Mouse (Mus musculus) liver, embryonic 14.5 days (tissue): Measurements from ENCODE around the gene Nxpe4.

ENCODE experiments used
- CTCF ChIP-seq: IDR thresholded peaks from 2 replicates; pipeline ENCODE4 v1.5.1; 2016; ENCODE audit warnings: antibody characterized with exemption, low read depth, control low read depth
- EP300 ChIP-seq: IDR thresholded peaks from 2 replicates; pipeline ENCODE4 v1.6.1; 2016; ENCODE audit warnings: antibody characterized with exemption, low read depth

DNA sequence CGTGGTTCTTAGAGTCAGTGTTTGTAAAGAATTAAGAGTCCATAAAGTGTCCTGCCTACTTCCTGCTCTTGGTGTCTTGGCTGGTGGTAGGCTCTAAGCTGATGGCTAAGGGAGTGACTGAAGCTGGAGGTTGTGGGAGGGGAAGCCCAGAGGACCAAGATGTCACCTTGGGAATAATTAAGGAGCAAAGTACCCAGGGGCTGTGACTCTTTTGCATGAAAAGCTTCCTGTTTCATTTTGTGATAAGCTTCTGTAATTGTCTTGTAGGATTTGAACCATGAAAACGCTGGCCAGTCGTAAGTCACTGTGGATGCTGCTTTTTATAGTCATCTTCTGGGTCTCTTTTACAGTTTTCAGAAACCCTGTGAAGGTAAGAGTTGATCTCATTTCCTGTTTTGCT lies 228.2 kb downstream of the Nxpe4 start:
- TF ChIP-seq CTCF = no peak
- TF ChIP-seq EP300 = no peak
